Mouse (Mus musculus) CD4-positive, CD25-positive, alpha-beta regulatory T cell, adult 2 months (primary cell): ENCODE results near the gene Pld2.
A peak's percentile ranks its signal among the peaks of the same experiment; 100 is the strongest.
"Not testable (repeated sequence)": the region's sequence is repeated elsewhere in the genome, so short reads cannot be mapped to it uniquely, and the experiment has no call there.

Experiments used
- DNase-seq: peaks from one replicate; pipeline ENCODE4 v3.0.0-alpha.2; 2012; ENCODE audit warnings: low read depth, low spot score

Pld2 gene

DNA sequence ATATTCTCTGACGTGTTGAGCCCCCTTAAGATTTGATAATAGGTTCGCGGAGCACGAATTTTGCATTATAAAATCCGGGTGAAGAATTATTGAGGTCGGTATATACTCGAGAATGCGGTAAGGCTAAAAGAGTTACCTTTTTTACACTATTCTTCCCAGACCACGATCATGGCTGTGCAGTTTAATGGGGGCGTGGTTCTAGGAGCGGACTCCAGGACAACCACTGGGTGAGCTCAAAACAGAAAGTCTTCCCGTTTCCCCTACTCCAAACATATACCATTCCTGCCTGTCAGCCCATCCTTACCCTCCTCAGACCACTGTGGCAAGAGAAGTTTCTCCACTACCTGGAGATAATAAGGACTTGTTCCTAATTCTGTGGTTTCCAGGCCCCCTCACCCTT is 14.1 kb upstream of the Pld2 start:
- no peak for DNase-seq

DNA sequence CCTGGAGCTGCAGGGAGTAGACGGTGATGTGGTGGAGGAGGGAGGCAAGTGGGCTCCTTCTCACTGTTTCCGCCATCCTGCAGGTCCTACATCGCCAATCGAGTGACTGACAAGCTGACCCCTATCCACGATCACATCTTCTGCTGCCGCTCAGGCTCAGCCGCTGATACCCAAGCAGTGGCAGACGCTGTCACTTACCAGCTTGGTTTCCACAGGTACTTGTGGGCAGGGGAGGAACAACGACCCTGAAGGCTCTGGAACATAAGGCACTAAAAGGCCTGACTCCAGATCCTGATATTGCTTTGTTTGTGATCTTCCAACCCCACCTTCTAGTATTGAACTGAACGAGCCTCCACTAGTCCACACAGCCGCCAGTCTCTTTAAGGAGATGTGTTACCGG is 13.7 kb upstream of the Pld2 start:
- DNase-seq, result no peak

DNA sequence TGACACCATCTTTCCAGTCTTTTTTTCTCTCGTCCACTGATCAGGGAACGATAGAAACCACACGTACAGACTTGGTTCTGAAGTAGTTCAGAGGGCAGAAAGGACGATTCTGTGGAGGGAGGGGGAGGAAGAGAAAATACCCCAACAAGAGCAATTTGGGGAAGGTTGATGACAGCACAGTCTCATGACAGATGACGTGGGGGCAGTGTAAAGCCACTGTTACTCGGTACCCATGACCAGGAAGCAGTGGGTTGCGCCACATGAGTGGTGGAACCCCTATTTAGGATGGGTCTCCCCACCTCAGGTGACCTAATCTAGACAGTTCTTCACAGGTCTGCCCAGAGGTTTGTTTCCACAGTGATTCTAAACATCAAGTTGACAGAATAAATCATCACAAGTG is 11.3 kb upstream of the Pld2 start:
- no peak for DNase-seq

GRCm38 (mm10) chr11:70531065-70531464 is 8.8 kb upstream of the Pld2 start:
- DNase-seq, result not testable (repeated sequence)

DNA sequence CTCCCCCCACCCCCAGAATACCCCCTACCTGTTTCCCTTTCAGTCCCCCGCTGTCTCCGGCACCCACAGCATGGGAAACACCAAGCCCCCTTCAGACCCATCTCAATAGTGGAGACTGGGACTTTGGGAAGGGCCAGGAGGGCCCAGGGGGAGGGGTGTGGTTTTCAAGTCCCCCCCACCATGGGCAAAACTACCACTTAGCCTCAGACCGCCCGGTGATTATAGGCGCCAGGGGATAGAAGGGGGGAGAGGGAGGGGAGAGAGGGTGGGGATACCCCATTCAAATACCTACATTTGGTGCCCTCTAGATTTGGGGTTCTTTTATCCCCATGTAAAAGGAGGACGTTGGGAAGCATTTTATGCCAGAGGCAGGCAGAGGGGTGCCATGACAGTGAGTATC is 7.0 kb upstream of the Pld2 start, which contains the start of gene Gm40193:
Gene Gm40193, minus strand, starts transcription at position 101 of the 400 bp plus-strand sequence.
- DNase-seq, result no peak

GRCm38 (mm10) chr11:70539423-70539822 is 441 bp upstream of the Pld2 start:
- no peak for DNase-seq

DNA sequence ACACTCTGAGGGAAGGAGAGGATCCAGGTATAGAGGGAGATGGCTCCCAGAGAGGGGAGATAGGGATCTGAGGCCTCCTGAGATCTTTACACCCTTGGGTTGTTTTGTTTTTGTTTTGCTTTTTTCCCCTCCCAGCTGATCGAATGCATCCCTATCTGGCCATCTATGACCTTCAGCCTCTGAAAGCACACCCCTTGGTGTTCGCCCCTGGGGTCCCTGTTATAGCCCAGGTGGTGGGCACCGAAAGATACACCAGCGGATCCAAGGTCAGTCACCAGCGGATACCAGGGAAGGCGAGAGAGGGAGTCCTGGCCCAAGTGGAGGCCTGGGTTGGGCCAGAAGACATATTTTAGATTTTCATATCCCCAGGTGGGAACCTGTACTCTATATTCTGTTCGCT is 1.1 kb downstream of the Pld2 start:
- DNase-seq, result no peak

- no peak for DNase-seq
Measured at GRCm38 (mm10) chr11:70541415-70541814, 1.6 kb downstream of the Pld2 start.

GRCm38 (mm10) chr11:70544496-70544895 is 4.6 kb downstream of the Pld2 start:
- no peak for DNase-seq

GRCm38 (mm10) chr11:70551526-70551925 is 11.7 kb downstream of the Pld2 start:
- no peak for DNase-seq

- no peak for DNase-seq
Measured at GRCm38 (mm10) chr11:70553940-70554339, 14.1 kb downstream of the Pld2 start.

GRCm38 (mm10) chr11:70557545-70557944 is 17.7 kb downstream of the Pld2 start:
- DNase-seq, result peak; percentile 34

- no peak for DNase-seq
Measured at GRCm38 (mm10) chr11:70561937-70562286, 22.0 kb downstream of the Pld2 start.

- peak; percentile 94 for DNase-seq
Measured at GRCm38 (mm10) chr11:70562287-70562994, 22.6 kb downstream of the Pld2 start, which contains the start of gene Mink1. Mink1 (plus strand) TSS chr11:70562881.

DNA sequence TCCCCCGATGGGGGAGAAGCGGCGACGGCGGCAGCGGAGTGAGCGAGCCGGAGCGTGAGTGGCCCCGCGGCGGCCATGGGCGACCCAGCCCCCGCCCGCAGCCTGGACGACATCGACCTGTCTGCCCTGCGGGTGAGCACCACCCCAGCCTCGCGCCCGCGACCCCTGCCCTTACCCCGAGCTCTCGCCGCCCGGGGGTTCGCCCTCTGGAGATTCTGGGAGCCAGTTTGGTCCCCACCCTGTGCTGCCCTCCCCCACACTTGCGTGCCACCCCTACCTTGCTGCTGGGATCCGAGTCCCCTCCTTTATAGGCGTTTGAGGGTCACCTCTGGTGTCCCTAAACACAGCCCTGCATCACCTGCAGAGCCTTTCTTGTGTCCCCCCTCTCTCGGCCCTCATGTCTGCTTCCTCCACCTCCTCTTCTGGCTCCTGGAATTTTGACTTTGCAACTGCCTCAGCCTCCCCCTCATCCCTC is 23.2 kb downstream of the Pld2 start:
- no peak for DNase-seq

DNA sequence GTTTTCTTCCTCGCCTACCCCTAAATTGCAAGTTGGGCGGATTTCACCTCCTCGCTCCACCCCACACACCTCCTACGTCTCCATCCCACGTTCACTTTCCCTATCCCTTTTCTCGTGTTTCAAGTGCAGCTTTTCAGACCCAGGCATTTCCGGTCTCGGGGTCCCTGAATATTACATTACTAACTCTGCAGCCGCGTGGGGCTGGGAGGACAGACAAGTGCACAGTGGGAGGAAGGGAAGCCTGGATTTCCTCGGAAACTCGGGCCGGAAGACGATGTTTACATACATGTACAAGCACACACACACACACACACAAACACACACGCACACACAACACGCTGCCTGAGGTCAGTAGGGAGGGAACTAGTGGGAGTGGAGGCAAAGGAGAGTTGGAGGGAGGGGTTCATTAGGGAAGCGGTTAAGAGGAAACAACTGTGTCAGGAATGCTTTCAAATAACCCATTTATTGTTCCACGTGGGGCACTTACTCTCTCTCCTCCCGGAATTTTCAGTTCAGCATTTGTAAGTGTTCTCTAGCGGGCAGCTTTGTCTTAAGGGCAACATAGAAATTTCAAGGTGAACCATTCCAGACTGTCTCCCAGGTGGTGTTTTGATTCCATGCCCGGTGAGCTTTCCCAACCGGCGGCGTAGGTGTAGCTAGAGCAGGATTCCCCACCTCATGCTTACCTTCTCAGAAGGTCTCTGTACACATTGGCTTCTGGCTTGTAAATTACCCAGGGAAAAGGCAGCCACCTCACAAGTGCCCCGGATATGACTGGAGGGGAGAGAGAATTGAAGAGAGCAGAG is 23.8 kb downstream of the Pld2 start:
- peak; percentile 62 for DNase-seq

GRCm38 (mm10) chr11:70564276-70564873 is 24.5 kb downstream of the Pld2 start:
- no peak for DNase-seq

GRCm38 (mm10) chr11:70566586-70566985 is 26.7 kb downstream of the Pld2 start:
- no peak for DNase-seq

DNA sequence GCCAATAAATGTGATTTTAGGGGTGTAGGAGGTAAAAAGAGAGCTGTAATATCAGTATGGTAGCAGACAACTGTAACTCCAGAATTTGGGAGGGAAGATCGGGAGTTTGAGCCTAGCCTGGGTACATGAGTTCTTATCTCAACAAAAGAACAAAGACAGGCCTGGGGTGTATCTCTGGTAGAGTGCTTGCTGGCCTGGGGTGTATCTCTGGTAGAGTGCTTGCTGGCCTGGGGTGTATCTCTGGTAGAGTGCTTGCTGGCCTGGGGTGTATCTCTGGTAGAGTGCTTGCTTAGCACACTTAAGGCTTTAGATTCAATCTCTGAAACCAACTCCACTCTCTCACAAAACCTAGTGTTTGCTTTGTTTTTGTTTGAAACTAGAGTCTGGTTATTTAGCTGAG is 30.8 kb downstream of the Pld2 start:
- DNase-seq, result not testable (repeated sequence)

GRCm38 (mm10) chr11:70571641-70572040 is 31.8 kb downstream of the Pld2 start:
- DNase-seq, result no peak

- no peak for DNase-seq
Measured at GRCm38 (mm10) chr11:70572348-70572902, 32.6 kb downstream of the Pld2 start.

GRCm38 (mm10) chr11:70573872-70574271 is 34.0 kb downstream of the Pld2 start:
- no peak for DNase-seq
